Mouse (Mus musculus) brain, embryonic 18.5 days (tissue): ENCODE measurements around the gene Nfatc4.

ENCODE experiments used
- DNase-seq: peaks from one replicate; pipeline ENCODE4 v3.0.0-alpha.2; 2012; ENCODE audit warnings: low read depth, low spot score

Gene Nfatc4

DNA sequence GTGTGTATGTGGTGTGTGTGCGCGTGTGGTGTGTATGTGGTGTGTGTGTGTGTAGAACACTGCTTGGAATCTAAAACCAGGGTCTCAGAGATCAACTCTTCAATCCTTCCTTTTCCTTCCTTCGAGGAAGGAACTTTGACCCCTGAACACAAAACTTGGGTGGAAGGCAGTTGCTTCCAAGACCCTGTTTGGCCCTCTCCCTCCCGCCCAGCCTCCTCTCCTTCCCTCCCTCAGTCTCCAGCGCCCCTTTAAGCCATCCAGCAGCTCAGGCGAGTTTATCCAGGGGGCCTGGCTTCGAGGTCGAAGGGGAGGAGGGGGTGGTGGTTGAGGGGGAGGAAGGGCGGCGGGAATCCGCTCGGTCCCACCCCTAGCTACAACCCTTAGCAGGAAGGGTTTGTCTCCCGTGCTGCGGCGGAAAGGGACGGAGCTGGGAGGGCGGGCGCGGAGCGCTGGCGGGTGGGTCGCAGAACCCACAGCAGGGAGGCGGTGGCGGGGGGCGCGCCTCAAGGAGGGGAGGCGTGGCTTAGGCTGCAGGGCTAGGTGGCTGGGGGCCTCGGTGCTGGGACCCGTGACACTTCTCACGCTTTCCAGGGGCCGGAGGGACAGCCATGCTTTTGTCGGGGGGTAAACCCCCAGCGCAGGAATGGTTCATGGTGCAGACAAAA, 30.8 kb downstream of the Nfatc4 start, which contains the start of gene Nynrin:
TSS of gene Nynrin (plus strand) at position 390 of the 665 bp plus-strand sequence.
- DNase-seq = no peak

DNA sequence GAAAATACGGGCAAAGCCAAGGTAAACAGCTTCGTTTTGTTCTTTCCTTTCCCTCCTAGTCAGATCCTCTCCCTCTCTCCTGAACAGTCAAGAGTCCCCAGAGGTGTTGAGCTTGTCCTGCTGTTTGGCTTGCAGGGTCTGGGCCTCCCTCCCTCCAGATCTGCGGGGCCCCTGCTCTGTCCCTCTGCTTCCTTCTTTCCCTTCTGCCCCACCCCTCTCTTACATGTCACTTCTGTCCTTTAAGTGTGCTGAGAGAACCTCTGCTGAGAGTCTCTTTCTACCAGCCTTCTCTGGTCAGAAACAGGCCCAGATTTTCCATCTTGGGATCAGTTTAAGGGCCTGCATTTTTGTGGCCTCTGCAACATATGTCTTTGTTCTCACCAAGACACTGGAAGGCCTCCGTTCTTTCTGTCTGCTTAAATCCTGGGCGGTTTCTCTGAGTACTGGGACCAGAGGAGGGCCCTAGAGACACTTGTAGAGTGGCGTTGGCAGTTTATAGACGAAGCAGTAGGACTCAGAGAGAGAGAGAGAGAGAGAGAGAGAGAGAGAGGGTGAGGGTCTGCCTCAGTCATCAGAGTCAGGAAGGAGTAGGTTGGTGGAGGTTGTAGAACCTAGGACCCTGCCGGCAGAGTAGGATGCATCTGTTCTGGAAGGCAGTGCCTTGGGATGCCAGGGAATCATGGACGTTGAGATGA, 31.6 kb downstream of the Nfatc4 start:
- DNase-seq = no peak

DNA sequence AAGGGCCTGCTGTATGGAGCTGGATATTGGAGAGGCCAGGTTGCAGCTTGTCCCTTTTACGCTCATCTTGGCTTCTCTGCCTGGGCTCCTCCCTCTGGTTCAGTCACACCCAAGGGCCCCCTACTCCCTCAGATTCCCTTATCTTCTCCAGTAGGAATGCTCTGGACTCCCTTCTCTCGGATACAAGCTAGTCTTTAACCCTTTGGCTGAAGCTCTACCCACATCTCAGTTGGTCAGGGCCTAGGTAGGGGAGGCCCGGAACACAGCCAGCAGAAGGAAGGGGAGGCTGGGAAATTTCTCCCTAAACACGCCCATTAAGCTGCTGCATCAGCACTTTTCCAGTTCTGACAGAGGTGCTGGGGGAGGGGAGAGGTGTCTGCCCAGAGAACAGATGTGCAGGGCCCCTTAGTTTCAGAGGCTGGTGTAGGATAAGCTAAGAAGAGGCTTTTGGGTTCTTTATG, 32.2 kb downstream of the Nfatc4 start:
- DNase-seq = no peak

GRCm38 (mm10) chr14:55857588-55857987, 34.6 kb downstream of the Nfatc4 start:
- no peak for DNase-seq

DNA sequence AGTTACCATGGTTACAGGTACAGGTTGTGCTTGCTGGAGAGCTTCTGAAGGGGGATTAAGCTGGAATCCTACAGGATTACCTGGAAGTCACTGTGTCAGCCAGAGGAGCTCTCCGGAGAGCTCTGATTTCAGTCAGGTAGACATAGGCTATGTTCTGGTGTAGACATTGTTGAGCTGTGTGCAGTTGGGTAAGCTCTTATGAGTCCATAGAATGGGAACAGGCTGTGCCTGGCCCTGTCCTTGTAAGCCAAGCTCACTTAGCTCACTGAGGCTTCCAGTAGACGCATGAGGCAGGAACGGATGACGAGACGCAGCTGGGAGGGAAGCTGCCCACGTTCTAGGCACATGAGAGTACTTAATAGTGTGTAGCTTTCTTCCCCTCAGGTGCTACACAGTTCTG, 39.2 kb downstream of the Nfatc4 start:
- no peak for DNase-seq

DNA sequence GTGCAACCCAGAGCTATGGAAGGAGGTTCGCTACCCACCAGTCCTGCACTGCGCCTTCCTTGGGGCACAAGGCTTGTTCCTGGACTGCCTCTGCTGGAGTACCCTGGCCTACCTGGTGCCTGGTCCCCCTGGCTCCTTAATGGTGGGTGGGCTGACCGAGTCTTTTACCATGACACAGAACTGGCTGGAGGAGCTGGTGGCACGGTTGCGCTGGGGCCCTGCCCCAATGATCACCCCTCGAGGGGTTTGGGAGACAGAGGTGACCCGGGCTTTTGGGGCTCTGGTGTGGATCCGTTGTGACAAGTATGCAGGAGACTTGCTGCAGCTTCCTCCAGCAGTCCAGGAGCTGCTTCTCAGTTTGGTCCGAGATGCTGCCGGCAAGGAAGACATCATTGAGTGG, 40.0 kb downstream of the Nfatc4 start:
- no peak for DNase-seq

- no peak for DNase-seq
Observed at GRCm38 (mm10) chr14:55863773-55864172, 40.8 kb downstream of the Nfatc4 start.

DNA sequence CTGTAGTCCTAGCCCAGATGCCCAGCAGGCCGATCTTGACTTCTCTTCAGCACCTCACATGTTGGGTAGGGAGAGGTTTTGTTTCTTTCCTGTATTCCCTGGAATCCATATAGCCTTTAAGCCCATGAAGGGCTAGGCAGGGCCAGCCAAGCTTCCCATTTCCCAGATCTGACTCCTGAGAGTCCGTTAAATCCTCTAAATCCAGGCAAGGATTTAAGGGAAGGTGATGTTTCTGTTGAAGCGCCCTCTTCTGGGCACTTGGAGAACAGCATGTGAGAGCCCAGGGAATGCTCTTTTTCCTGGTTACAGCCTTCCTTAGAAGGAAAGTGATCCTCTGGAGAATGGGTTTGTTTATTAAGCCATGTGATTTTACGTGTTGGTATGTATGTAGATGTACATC, 44.0 kb downstream of the Nfatc4 start:
- DNase-seq = no peak

DNA sequence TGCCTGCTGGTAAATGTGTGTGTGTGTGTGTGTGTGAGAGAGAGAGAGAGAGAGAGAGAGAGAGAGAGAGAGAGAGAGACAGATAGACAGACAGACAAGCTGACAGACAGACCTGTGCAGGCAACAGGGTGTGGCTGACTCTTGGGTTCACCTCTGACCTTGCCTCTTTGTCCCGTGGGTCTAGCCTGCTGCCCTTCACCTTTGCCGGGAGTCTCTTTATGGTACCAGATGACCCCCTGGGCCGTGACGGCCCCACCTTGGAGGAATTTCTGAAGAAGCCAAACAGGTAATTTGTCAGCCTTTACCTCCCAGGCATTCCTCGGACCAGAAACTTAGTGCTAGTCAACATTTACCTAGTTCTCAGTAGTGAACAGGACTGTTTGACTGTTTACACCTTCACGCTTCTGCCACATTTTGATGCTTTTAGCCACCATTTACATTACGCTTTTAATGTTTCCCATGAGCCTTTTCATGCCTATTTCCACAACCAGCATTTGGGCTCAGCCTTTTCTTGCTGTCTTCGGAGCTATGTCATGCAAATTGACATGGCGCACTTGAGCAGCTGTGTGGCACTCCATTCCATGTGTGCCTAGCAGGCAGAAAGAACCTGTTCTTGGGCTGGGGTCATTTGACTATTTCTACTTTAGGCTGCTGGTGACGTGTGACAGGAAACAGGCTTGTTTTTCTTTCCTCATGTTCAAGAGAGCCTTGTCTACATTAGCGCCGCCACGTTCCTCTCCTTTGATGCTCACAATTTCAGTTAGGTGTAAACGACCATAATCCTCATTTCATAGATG, 45.5 kb downstream of the Nfatc4 start:
- no peak for DNase-seq

GRCm38 (mm10) chr14:55869538-55869937, 46.6 kb downstream of the Nfatc4 start:
- no peak for DNase-seq

DNA sequence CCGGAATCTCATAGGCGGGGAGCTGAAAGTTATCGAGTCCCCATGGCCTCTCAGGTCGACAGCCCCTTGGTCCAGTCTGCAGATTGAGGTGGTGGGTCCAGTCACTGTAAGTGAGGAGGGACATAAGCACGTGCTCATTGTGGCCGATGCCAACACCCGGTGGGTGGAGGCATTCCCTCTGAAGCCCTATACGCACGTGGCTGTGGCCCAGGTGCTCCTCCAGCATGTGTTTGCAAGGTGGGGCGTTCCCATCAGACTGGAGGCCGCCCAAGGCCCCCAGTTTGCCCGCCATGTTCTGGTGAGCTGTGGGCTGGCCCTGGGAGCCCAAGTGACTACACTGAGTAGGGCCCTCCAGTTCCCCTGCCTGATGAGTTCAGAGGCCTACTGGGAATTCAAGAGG, 49.1 kb downstream of the Nfatc4 start:
- no peak for DNase-seq

DNA sequence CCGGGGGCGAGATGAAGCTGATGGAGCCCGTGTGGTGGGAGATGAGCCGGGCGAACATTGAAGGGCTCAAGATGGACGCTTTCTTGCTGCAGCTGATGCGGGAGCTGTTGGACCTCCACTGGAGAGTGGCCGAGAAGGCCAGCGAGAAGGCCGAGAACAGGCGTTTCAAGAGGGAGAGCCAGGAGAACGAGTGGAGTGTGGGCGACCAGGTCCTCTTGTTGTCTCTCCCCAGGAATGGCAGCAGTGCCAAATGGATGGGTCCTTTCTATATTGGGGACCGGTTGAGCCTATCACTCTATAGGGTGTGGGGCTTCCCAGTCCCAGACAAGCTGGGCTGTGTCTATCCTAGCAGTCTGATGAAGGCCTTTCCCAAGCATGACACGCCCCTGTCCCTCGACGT, 49.6 kb downstream of the Nfatc4 start:
- DNase-seq = no peak

DNA sequence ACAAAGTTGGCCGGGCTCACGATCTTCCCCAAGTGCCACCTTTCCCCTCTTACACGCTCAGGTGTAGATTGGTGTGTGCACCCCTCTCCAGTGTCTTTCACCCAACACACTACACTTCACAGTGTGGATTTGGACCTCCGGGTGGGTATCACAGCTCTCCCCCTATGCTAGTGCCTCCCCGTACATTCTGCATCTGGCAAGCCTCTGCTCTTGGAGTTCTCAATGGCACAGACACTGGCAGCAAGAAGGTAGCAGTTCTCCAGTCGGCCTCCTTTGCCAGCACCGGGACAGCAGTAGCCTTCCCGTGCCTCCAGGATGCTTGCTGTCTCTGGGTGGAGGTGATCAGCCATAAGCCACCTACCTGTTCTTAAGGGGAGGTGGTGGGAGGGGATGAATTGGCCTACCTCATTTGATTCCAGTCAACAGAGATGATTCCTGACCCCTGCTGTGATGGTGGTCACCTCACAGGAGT, 50.3 kb downstream of the Nfatc4 start:
- no peak for DNase-seq

- no peak for DNase-seq
Observed at GRCm38 (mm10) chr14:55873714-55874683, 51.1 kb downstream of the Nfatc4 start.

- no peak for DNase-seq
Observed at GRCm38 (mm10) chr14:55877469-55878315, 54.7 kb downstream of the Nfatc4 start.

DNA sequence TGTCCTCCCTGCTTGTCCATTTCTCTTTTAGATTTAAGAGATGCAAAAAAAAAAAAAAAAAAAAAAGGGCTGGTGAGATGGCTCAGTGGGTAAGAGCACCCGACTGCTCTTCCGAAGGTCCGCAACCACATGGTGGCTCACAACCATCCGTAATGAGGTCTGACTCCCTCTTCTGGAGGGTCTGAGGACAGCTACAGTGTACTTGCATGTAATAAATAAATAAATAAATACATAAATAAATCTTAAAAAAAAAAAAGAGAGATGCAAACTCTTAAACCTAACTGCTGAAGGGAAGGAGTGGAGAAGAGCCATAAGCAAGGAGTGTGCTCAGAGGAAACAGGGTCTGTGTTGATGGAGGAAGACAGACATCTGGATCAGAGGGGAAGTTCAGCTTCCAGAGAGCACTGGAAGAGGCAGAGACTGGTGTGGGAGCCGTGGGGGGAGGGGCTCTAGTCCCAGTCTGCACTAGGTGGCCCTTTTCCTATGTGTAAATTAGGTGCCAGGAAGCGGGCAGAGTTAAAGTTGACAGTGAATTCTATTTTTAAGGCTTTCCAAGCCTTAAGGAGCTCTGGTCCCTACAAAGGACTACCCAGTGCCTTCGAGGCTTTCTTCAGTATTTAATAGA, 55.5 kb downstream of the Nfatc4 start:
- no peak for DNase-seq

GRCm38 (mm10) chr14:55879623-55880022, 56.7 kb downstream of the Nfatc4 start:
- DNase-seq = no peak

GRCm38 (mm10) chr14:55880982-55881381, 58.0 kb downstream of the Nfatc4 start:
- DNase-seq = no peak

DNA sequence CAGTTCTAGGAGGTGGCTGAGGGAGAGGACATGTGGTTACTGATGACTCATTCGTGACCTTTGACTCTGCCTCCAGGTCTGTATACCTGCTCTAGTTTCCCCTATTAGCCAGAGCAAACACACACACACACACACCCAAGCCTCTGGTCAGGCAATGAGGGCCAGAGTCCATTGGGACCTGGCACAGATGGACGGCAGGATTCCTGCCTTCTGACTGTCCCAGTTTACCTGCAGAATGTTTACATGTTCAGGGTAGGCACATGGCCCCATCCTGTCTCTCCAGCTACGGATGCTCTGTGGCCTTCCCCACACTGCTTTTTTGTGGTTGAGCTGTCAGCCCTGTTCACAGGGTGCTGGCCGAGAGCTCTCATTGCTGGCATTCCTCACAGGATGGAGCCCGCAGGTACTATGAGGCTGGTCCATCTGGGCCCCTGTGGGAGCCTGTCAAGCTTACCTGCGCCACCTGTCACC, 59.3 kb downstream of the Nfatc4 start:
- DNase-seq = no peak
